Mouse (Mus musculus) adrenal gland, postnatal 0 days (tissue): ENCODE measurements around the gene Olfr1467. TPM values are rescaled to one million over a fixed set of nuclear protein-coding genes. Genes with fewer than 3 reads are reported as not detected.

Experiments used
- polyA plus RNA-seq: library from polyadenylated mRNA; unstranded; fragments of >200 nt; fragmentation: Nextera tagmentation; extraction: Ambion mirVana; gene quantifications from 2 replicates; pipeline ENCODE4 v1.2.1, GENCODE M21; 2015

The Olfr1467 gene
- polyA plus RNA-seq, result not detected in 2 replicates

DNA sequence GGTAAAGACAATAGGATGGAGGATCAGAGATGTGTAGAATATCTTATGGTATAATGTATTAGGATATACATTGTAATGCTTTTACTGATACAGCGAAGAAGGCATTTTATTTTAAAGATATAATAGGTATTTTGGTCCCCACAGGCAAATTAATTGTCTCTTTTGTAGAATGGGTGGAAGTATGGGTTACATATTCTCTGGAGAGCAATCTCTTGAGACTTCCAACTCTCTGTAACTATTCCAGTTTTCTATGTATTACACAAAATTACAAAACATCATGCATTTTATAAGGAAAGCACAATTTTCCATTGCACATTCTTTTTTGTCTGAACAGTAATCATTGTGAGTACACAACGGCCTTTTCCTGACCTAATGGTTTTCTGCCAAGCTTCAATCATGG is at the start of gene Olfr1467:
Gene Olfr1467 (plus strand): TSS at position 301 of the 400 bp plus-strand sequence.

DNA sequence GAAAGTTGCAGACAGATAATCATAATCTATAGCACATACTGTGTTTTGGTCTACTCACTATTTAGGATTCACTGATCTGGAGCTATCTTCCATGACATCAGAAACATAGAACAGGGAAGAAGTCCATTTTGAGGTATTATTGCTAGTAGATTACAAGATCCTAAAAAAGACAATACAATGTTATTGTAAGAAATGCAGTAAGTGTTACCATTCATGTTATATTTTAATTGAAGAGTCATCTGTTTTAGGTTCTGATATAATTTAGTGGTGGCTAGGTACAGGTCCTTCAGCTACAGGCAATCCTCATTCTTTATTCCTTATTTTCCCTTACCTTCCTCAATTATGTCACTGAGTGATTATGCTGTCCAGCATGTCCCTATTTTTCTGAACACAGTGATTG is 46.6 kb upstream of the Olfr1467 start, which contains the start of gene Olfr1465:
Gene Olfr1465 (minus strand): TSS at position 101 of the 400 bp plus-strand sequence.

GRCm38 (mm10) chr19:13338562-13338961 is 23.5 kb upstream of the Olfr1467 start, which contains the start of gene Olfr1466:
TSS of gene Olfr1466 (plus strand) at chr19:13338862.

GRCm38 (mm10) chr19:13407549-13407948 is 45.5 kb downstream of the Olfr1467 start, which contains the start of gene Olfr1469:
TSS of gene Olfr1469 (plus strand) at chr19:13407849.

Other genes with a start within 250 kb of the Olfr1467 start
- not detected in 2 replicates for gene Olfr1459, start 212.7 kb upstream of the Olfr1467 start, polyA plus RNA-seq
- not detected in 2 replicates for gene Olfr1461, start 199.2 kb upstream of the Olfr1467 start, polyA plus RNA-seq
- not detected in 2 replicates for gene Olfr1462, start 176.5 kb upstream of the Olfr1467 start, polyA plus RNA-seq
- not detected in 2 replicates for gene Olfr1463, start 130.9 kb upstream of the Olfr1467 start, polyA plus RNA-seq
- gene Olfr1465, start 46.7 kb upstream of the Olfr1467 start, polyA plus RNA-seq, result not detected in 2 replicates
- not detected in 2 replicates for gene Olfr1466, start 23.4 kb upstream of the Olfr1467 start, polyA plus RNA-seq
- gene Olfr1469, start 45.6 kb downstream of the Olfr1467 start, polyA plus RNA-seq, result not detected in 2 replicates
- gene Olfr1471, start 81.2 kb downstream of the Olfr1467 start, polyA plus RNA-seq, result not detected in 2 replicates
- gene Olfr1472, start 93.8 kb downstream of the Olfr1467 start, polyA plus RNA-seq, result not detected in 2 replicates
- gene Olfr1474, start 107.3 kb downstream of the Olfr1467 start, polyA plus RNA-seq, result not detected in 2 replicates
- gene Olfr1475, start 118.0 kb downstream of the Olfr1467 start, polyA plus RNA-seq, result not detected in 2 replicates
- gene Olfr1477, start 138.3 kb downstream of the Olfr1467 start, polyA plus RNA-seq, result not detected in 2 replicates
- not detected in 2 replicates for gene Olfr1480, start 165.7 kb downstream of the Olfr1467 start, polyA plus RNA-seq
- not detected in 2 replicates for gene Olfr1484, start 221.3 kb downstream of the Olfr1467 start, polyA plus RNA-seq